Mouse (Mus musculus) spleen, adult 2 months (tissue): ENCODE data around the gene Ikzf2.

ENCODE experiments used
- CTCF ChIP-seq: fragments of 200-500 bp; IDR thresholded peaks from 2 replicates; pipeline ENCODE4 v1.5.1; 2011; ENCODE audit warnings: mild to moderate bottlenecking, inconsistent platforms; ENCODE audit not compliant: insufficient read depth, insufficient read length, insufficient replicate concordance; ENCODE audit errors: extremely low read depth
- POLR2A ChIP-seq: fragments of 200-500 bp; IDR thresholded peaks from 2 replicates; pipeline ENCODE4 v1.6.1; 2011; ENCODE audit warnings: low read depth, low read length, inconsistent platforms

DNA sequence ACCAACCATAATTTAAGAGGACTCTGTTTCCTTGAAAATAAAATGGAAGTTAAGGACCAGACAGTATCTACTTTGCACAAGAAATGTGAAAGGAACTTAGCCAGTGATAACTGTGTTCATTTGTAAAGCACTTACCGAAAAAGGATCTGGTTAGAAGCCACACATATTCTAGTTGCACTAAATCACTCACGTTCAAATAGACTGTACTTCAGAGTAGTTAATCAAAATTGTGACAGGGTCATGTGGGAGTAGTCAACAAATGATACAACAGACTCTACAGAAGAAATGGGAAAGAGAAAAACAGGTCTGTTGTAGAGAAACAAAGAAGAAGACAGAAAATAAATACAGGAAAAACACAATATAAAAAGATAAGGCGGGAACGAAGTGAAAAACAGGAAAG, 158.3 kb downstream of the Ikzf2 start:
- TF ChIP-seq CTCF (no peak), POLR2A (no peak)
